Mouse (Mus musculus): ENCODE measurements around the gene Nmur1. TPM values are rescaled to one million over a fixed set of nuclear protein-coding genes. Genes with fewer than 3 reads are reported as not detected.

The Nmur1 gene
- polyA plus RNA-seq, 1 experiment from 2014 or later = not detected

- H3K4me3 ChIP-seq (ENCODE audit: low read depth, low read length) = no peak overlapping the region
- H3K9me3 ChIP-seq (ENCODE audit: low read length) = no peaks in the 10 kb centered on the region
- DNase-seq (no peak), ATAC-seq (no peak)
- no peak for TF ChIP-seq EP300 (IDR thresholded peaks at IDR 0.05; ENCODE audit: low read depth)
- TF ChIP-seq CTCF (IDR thresholded peaks at IDR 0.05; ENCODE audit: low read depth) = no peak
- peak overlapping the region; percentile 87 for H3K27ac ChIP-seq (ENCODE audit: low read depth)
- H3K9ac ChIP-seq (replicated peaks) = no peak overlapping the region
- 86% methylated on average over 4 of the region's 4 CpGs for WGBS (ENCODE audit: insufficient replicate concordance)
- H3K36me3 ChIP-seq (replicated peaks; ENCODE audit: insufficient read depth, low read length) = no peaks in the 10 kb centered on the region
- H3K4me1 ChIP-seq (ENCODE audit: insufficient read depth) = peaks cover 40% of the 10 kb centered on the region
- H3K4me2 ChIP-seq (ENCODE audit: low read depth, low read length) = no peak overlapping the region
- no peaks in the 10 kb centered on the region for H3K27me3 ChIP-seq (ENCODE audit: insufficient read depth, low read length)
Measured at GRCm38 (mm10) chr1:86469876-86470275, 43.8 kb upstream of the Nmur1 start.

- WGBS (ENCODE audit: insufficient replicate concordance) = 83% methylated on average over 8 of the region's 8 CpGs
- Histone ChIP-seq H3K4me3 (ENCODE audit: low read depth, low read length) (no peak overlapping the region), H3K27ac (ENCODE audit: low read depth) (no peak overlapping the region), H3K4me2 (ENCODE audit: low read depth, low read length) (no peak overlapping the region), H3K9me3 (ENCODE audit: low read length) (no peaks in the 10 kb centered on the region), H3K36me3 (replicated peaks; ENCODE audit: insufficient read depth, low read length) (no peaks in the 10 kb centered on the region), H3K4me1 (ENCODE audit: insufficient read depth) (peaks cover 28% of the 10 kb centered on the region), H3K27me3 (ENCODE audit: insufficient read depth, low read length) (no peaks in the 10 kb centered on the region), H3K9ac (replicated peaks) (no peak overlapping the region)
- no peak for DNase-seq
- no peak for ATAC-seq
- TF ChIP-seq EP300 (IDR thresholded peaks at IDR 0.05; ENCODE audit: low read depth) (no peak), CTCF (IDR thresholded peaks at IDR 0.05; ENCODE audit: low read depth) (no peak)
Measured at GRCm38 (mm10) chr1:86467416-86467815, 41.4 kb upstream of the Nmur1 start.

- no peaks in the 10 kb centered on the region for H3K9me3 ChIP-seq (ENCODE audit: low read length)
- H3K27me3 ChIP-seq (ENCODE audit: insufficient read depth, low read length) = no peaks in the 10 kb centered on the region
- no peaks in the 10 kb centered on the region for H3K36me3 ChIP-seq (replicated peaks; ENCODE audit: insufficient read depth, low read length)
- H3K4me2 ChIP-seq (ENCODE audit: low read depth, low read length) = no peak overlapping the region
- peaks cover 9% of the 10 kb centered on the region; the same call in 1 of the 2 replicates for H3K4me1 ChIP-seq (ENCODE audit: insufficient read depth)
- no peak overlapping the region for H3K9ac ChIP-seq (replicated peaks)
- no peak overlapping the region for H3K27ac ChIP-seq (ENCODE audit: low read depth)
- 74% methylated on average over 4 of the region's 4 CpGs for WGBS (ENCODE audit: insufficient replicate concordance)
- TF ChIP-seq CTCF (IDR thresholded peaks at IDR 0.05; ENCODE audit: low read depth) (no peak), EP300 (IDR thresholded peaks at IDR 0.05; ENCODE audit: low read depth) (no peak)
- ATAC-seq (no peak), DNase-seq (no peak)
- H3K4me3 ChIP-seq (ENCODE audit: low read depth, low read length) = no peak overlapping the region
Measured at GRCm38 (mm10) chr1:86464875-86465224, 38.8 kb upstream of the Nmur1 start.

- Histone ChIP-seq H3K9me3 (ENCODE audit: low read length) (no peaks in the 10 kb centered on the region), H3K9ac (replicated peaks) (no peak overlapping the region), H3K4me3 (ENCODE audit: low read depth, low read length) (no peak overlapping the region), H3K36me3 (replicated peaks; ENCODE audit: insufficient read depth, low read length) (no peaks in the 10 kb centered on the region), H3K27me3 (ENCODE audit: insufficient read depth, low read length) (no peaks in the 10 kb centered on the region), H3K4me1 (ENCODE audit: insufficient read depth) (peaks cover 9% of the 10 kb centered on the region; the same call in 1 of the 2 replicates), H3K27ac (ENCODE audit: low read depth) (no peak overlapping the region), H3K4me2 (ENCODE audit: low read depth, low read length) (no peak overlapping the region)
- DNase-seq (no peak), ATAC-seq (no peak)
- 75% methylated on average over 9 of the region's 9 CpGs for WGBS (ENCODE audit: insufficient replicate concordance)
- no peak for TF ChIP-seq EP300 (IDR thresholded peaks at IDR 0.05; ENCODE audit: low read depth)
- TF ChIP-seq CTCF (IDR thresholded peaks at IDR 0.05; ENCODE audit: low read depth) = no peak
Measured at GRCm38 (mm10) chr1:86464223-86464874, 38.3 kb upstream of the Nmur1 start.

DNA sequence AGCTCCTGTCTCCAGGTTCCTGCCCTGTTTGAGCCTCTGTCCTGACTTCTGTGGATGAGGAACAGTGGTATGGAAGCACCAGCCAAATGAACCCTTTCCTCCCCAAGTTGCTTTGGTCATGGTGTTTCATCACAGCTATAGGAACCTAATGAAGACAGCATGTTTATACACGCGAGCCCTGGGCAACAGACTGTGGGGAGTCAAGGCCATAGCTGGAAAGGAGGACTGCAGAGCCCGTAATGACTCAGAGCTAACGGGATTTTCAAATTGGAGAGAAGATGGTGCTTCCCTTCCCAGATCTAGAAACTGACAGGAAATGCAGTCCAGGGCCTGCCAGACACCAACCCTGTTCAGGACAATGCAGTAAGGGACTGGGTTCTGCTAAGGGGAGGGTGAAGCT lies 33.3 kb upstream of the Nmur1 start:
- H3K4me2 ChIP-seq (ENCODE audit: low read depth, low read length) = no peak overlapping the region
- H3K36me3 ChIP-seq (replicated peaks; ENCODE audit: insufficient read depth, low read length) = no peaks in the 10 kb centered on the region
- no peak overlapping the region for H3K4me3 ChIP-seq (ENCODE audit: low read depth, low read length)
- H3K27me3 ChIP-seq (ENCODE audit: insufficient read depth, low read length) = no peaks in the 10 kb centered on the region
- no peak for DNase-seq
- peaks cover 8% of the 10 kb centered on the region; the same call in 1 of the 2 replicates for H3K4me1 ChIP-seq (ENCODE audit: insufficient read depth)
- TF ChIP-seq EP300 (IDR thresholded peaks at IDR 0.05; ENCODE audit: low read depth) (no peak), CTCF (IDR thresholded peaks at IDR 0.05; ENCODE audit: low read depth) (no peak)
- H3K9me3 ChIP-seq (ENCODE audit: low read length) = no peaks in the 10 kb centered on the region
- ATAC-seq = no peak
- 67% methylated on average over 4 of the region's 4 CpGs for WGBS (ENCODE audit: insufficient replicate concordance)
- no peak overlapping the region for H3K27ac ChIP-seq (ENCODE audit: low read depth)
- no peak overlapping the region for H3K9ac ChIP-seq (replicated peaks)

- no peak overlapping the region for H3K9ac ChIP-seq (replicated peaks)
- TF ChIP-seq EP300 (IDR thresholded peaks at IDR 0.05; ENCODE audit: low read depth) = no peak
- TF ChIP-seq CTCF (IDR thresholded peaks at IDR 0.05; ENCODE audit: low read depth) = no peak
Measured at GRCm38 (mm10) chr1:86456892-86457581, 31.0 kb upstream of the Nmur1 start.

More at GRCm38 (mm10) chr1:86456892-86457581, 31.0 kb upstream of the Nmur1 start:
- Histone ChIP-seq H3K4me1 (ENCODE audit: insufficient read depth) (peaks cover 8% of the 10 kb centered on the region; the same call in 1 of the 2 replicates), H3K36me3 (replicated peaks; ENCODE audit: insufficient read depth, low read length) (no peaks in the 10 kb centered on the region), H3K27me3 (ENCODE audit: insufficient read depth, low read length) (no peaks in the 10 kb centered on the region), H3K9me3 (ENCODE audit: low read length) (no peaks in the 10 kb centered on the region), H3K4me2 (ENCODE audit: low read depth, low read length) (0 out of 2 replicates have a peak overlapping the region, but pooled peaks have one; percentile 1), H3K4me3 (ENCODE audit: low read depth, low read length) (no peak overlapping the region), H3K27ac (ENCODE audit: low read depth) (no peak overlapping the region)
- ATAC-seq (no peak), DNase-seq (no peak)
- 50% methylated on average over 13 of the region's 13 CpGs for WGBS (ENCODE audit: insufficient replicate concordance)
